Mouse (Mus musculus) frontal cortex, postnatal 10 days (tissue): ENCODE measurements at regions not wholly inside any gene's neighbourhood (a gene's known extent, or its start where the extent isn't known, plus 50 kb on each side); places are given as distances from the start of the nearest gene placed in this dataset.
A peak's percentile ranks its signal among the peaks of the same experiment; 100 is the strongest.

Source experiments
- DNase-seq, 2 experiments: peaks; one replicate each; pipeline ENCODE4 v3.0.0; 2022; ENCODE audit warnings: low spot score in 2 of 2, mixed read lengths in 1 of 2

- no peak for DNase-seq
Observed at GRCm38 (mm10) chr2:50649656-50650055, 353.1 kb upstream of the Mmadhc start.

DNA sequence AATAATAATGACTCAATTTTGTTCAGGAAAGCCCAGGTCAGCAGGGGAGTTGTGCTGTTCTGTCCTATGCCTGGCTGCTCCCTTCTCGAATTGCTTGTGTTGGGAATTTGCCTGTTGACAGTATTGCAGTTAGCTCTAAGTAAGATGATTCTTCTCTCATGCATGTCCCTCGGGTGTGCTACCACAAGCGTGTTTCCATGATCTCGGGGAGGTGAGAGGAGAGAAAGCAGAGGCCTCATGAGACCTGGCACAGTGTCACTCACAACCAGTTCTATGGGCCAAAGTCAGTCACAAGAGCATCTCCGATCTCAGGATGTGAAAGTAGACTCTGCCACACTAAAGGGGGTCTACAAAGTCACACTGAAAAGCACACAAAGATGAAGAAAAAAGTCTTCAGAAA lies 346.6 kb upstream of the Mmadhc start:
- DNase-seq: no peak

DNA sequence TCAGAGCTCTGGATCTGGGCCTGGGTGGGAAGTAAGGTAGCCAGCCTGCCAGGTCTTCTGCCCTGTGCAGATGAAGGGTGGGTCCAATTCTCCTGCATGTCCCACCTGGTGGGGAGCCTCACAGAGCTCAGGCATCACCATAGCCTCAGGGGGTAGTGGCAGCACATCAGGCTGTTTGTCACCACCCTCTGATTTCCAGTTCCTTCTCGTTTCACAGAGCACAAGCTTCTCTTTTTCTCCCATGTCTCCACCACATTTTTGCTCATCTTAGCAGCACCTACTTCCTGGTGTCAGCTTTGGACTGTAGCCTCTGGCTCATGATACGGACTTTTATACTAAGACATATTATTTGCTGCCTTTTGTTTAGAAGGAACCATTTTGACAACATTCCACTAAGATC lies 345.6 kb upstream of the Mmadhc start:
- no peak for DNase-seq

GRCm38 (mm10) chr2:50635896-50636295 lies 339.3 kb upstream of the Mmadhc start:
- no peak for DNase-seq

DNA sequence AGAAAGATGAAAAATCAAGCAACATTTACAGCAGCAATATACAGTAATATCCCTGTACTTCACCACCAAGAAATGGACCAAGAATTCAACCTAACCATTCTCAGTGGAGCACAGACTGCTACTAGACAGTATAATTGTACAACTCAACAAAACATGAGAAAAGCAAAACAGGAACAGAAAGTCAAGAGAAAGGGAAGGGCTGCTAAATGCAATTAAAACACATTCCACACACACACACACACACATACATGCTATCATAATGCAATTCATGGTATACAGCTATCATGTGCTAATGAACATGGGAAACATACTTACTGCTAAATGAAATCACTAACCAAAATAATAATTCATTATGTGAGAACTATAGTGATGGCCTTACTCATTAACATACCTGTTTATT lies 335.2 kb upstream of the Mmadhc start:
- DNase-seq: no peak

GRCm38 (mm10) chr2:50627501-50627900 lies 330.9 kb upstream of the Mmadhc start:
- DNase-seq: no peak

DNA sequence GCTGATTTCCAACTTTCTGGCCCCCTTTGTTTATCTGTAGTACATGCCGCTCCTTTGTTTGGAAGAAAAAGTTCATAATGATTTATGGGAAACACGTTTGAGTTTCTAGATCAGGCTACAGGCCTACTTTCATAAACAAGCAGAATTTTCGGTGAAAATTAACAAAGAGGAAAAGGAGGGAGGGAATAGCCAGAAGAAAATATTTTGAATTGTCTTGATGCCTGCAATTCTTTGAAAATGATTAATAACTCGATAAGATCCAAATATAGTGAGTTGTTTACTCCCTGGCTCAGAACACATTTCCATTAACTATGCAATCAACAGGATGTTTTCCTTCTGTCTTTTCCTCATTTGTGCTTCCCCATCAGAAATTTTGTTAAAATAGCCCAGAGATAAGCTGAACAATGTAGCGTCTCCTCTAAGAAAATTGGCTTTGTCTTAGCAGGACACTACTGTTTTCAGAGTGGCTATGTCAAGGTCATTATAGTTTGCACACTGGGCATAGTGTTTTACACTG lies 328.7 kb upstream of the Mmadhc start:
- DNase-seq: no peak

- DNase-seq: peak in 1 of 2 experiments; percentile 6
Observed at GRCm38 (mm10) chr2:50609086-50609485, 312.5 kb upstream of the Mmadhc start.

- no peak for DNase-seq
Observed at GRCm38 (mm10) chr2:50589195-50589594, 292.6 kb upstream of the Mmadhc start.

- DNase-seq: no peak
Observed at GRCm38 (mm10) chr2:50588652-50589051, 292.1 kb upstream of the Mmadhc start.

DNA sequence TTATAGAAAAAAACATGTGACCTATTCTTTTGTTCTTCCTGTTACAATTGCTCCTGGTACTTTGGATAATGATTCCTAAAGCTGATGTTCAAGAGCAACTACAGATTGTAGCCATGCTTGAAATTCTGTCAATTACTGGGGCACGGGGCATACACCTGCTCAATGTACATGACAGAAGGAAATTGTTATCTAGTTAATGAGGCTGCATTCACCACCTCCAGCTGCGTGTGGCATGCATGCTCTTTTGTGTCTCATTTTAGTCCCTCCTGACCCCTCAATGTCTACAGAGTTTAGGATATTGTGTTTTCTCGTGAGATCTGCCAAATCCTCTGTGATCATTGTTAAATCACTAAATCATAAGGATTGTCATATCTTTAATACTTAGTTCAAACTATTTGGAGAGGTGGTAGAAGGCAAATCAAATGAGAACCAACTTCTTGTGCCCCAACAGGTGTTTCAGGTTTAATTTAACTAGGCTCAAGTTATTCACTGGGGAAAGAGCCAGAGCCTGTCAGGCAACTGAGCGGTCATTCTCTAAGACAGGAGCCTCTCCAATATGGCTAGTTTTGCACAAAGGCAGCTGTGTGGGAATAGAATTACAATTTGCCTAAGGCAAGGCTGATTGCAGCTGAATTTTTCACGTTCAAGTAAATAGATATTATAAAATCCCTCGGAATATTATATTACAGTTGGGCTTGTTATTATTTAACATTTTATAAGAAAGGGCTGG lies 289.9 kb upstream of the Mmadhc start:
- DNase-seq: no peak

DNA sequence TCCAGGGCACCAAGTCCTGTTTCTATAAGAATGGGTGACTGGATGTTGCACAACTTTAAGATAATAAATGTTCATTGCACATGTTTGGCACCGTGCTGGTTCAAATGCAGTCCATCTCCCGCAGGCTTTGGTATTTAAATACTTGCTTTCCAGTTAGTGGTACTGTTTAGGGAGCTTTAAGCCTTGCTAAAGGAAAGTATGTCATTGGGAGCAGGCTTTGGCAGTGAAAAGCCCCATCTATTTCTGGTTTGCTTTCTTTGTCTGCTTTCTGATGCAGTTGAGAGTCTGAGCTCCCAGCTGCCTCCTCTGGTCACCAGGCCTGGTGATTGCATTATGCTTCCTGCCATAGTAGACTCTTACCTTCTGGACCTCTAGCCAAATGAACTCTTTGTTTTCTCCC lies 283.0 kb upstream of the Mmadhc start:
- no peak for DNase-seq

DNA sequence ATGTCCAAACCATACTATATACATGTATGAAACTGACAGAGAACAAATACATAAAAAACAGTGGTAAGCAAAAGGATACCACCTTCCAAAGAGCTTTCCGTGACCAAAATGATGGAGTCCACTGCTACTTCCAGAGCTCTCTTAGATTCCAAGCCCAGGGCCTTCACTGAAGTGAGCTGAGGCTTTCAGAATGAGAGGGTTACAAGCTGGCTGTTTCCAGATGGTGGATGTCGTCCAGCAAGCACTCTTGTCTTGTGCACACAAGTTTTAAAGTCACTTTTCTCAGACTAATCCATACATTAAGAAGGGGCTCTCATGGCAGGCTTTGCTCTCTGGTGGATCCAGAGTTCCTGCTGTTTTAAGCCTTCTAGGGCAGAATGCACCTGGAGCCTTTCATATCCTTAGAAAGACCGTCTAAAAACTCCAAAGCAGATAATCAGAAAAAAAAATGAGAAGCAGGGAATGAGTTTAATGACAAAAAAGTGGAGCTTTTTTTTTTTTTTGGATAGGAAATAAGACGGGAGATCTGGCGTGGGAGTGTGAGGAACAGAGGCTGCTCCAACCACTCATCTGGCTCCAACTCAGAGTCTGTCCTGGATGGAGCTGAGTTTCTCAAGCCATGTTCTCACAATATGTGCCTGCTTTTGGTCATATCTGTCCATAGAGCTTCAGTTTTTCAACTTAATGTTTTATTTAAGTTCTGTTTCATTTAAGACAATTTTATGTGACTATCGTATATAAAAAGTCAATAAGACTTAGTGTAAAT lies 281.9 kb upstream of the Mmadhc start:
- no peak for DNase-seq

- DNase-seq: no peak
Observed at GRCm38 (mm10) chr2:50577736-50578135, 281.1 kb upstream of the Mmadhc start.

DNA sequence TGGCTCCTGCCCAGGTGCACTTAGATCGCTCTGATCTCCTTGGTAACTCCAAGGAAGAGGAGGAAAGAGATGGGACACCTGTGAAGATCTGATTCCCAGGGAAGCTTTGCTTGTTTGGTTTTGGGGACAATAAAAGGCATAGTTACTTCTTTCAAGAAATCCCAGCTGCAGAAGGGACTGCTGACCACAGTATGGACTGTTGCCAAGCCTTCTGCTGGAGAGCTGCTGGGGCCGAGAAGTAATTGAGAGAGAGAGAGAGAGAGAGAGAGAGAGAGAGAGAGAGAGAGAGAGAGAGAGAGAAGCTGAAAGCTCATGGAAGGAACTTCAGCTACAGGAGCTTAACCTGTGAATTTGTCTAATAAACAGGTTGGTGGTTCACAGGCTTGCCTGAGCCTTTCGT lies 276.9 kb upstream of the Mmadhc start:
- DNase-seq: no peak

- no peak for DNase-seq
Observed at GRCm38 (mm10) chr2:50571021-50571420, 274.4 kb upstream of the Mmadhc start.

GRCm38 (mm10) chr2:50569502-50570285 lies 273.1 kb upstream of the Mmadhc start:
- DNase-seq: no peak

DNA sequence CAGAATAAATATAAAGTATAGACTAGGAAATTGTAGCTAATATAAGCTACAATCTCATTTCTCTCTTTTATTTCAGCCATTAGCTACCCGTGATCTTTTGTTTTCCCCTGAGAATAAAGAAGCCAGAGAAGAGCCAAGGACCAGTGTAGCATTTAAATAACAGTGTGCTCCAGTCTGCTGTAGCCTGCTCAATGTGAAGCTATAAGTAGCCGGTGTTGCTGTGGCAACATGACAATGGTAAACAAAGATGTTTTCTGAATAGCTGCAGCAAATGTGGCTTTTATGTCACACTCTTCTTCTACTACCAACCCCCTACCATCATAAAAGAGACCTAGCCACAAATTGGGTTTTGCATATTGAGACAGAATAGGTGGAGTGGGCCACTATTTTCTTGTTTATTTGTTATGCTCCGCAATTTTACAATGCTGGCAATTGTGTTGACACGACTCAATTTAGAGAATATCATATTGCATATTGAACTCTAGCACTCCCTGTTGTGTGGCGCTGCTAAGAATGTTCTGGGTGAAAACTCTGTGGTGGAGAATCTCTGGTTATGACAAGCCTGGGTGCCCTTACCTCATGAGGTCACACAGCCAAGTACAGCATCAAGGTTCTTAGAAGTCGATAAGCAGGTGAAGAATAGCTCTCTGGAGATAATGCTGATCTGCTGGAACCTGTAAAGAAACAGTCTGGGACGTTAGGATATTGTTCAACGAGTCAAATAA lies 272.3 kb upstream of the Mmadhc start:
- no peak for DNase-seq

- DNase-seq: no peak
Observed at GRCm38 (mm10) chr2:50567542-50567941, 270.9 kb upstream of the Mmadhc start.

- no peak for DNase-seq
Observed at GRCm38 (mm10) chr2:50554031-50554430, 257.4 kb upstream of the Mmadhc start.

- DNase-seq: no peak
Observed at GRCm38 (mm10) chr2:50552437-50552836, 255.8 kb upstream of the Mmadhc start.

- DNase-seq: no peak
Observed at GRCm38 (mm10) chr2:50549871-50550270, 253.3 kb upstream of the Mmadhc start.
